6 mouse cellular contexts compared by ENCODE assay signal in genomic region chr12:73096177-73096576, GRCm38 (mm10). TPM values are rescaled to one million over a fixed set of nuclear protein-coding genes. Genes with fewer than 3 reads are reported as not detected.
"Had no signal": no experiment of that assay in that cellular context is flagged by ENCODE, and none has a peak within 500 bp of the region (broad histone marks: within the 10 kb centered on the region; RNA-seq: fewer than 3 reads in every experiment).

No protein-coding gene starts in this region.

RNA-seq across cellular contexts. Expression of gene Six4, which starts 17.1 kb away (rescaled TPM):
- total RNA-seq: megakaryocyte progenitor cell, adult 5-6 weeks; monocyte, adult 5-6 weeks had no signal
- polyA plus RNA-seq: liver, adult 2 months; liver, postnatal 0 days; macrophage had no signal

RNA-seq across cellular contexts. Expression of gene Six1, which starts 42.5 kb away (rescaled TPM):
- total RNA-seq: megakaryocyte-erythroid progenitor cell, adult 5-6 weeks; monocyte, adult 5-6 weeks had no signal
- polyA plus RNA-seq: liver, adult 2 months; macrophage had no signal
